Mouse (Mus musculus) C2C12 (cell line): Measurements from ENCODE around the gene Actrt2.

Source experiments
- CEBPB ChIP-seq: IDR thresholded peaks from one replicate; pipeline ENCODE4 v1.6.1; 2011; ENCODE audit warnings: low read depth, mild to moderate bottlenecking, control low read depth, moderate library complexity
- CTCF ChIP-seq: IDR thresholded peaks from one replicate; pipeline ENCODE4 v1.5.1; 2011; ENCODE audit not compliant: control insufficient read depth, insufficient read depth, insufficient read length
- FOSL1 ChIP-seq: IDR thresholded peaks from one replicate; pipeline ENCODE4 v1.8.0; 2011; ENCODE audit warnings: mild to moderate bottlenecking, low read length; ENCODE audit not compliant: poor library complexity, insufficient read depth, severe bottlenecking
- MAX ChIP-seq: IDR thresholded peaks from one replicate; pipeline ENCODE4 v1.6.1; 2011; ENCODE audit warnings: mild to moderate bottlenecking, control low read depth
- MYOD1 ChIP-seq: IDR thresholded peaks from one replicate; pipeline ENCODE4 v1.6.1; 2011; ENCODE audit warnings: low read depth; ENCODE audit not compliant: control insufficient read depth, insufficient read length
- MYOG ChIP-seq: IDR thresholded peaks from one replicate; pipeline ENCODE4 v1.6.1; 2011; ENCODE audit not compliant: control insufficient read depth, insufficient read length; ENCODE audit errors: extremely low read depth
- USF1 ChIP-seq: IDR thresholded peaks from one replicate; pipeline ENCODE4 v1.6.1; 2011; ENCODE audit warnings: low read depth, mild to moderate bottlenecking, control low read depth, moderate library complexity

DNA sequence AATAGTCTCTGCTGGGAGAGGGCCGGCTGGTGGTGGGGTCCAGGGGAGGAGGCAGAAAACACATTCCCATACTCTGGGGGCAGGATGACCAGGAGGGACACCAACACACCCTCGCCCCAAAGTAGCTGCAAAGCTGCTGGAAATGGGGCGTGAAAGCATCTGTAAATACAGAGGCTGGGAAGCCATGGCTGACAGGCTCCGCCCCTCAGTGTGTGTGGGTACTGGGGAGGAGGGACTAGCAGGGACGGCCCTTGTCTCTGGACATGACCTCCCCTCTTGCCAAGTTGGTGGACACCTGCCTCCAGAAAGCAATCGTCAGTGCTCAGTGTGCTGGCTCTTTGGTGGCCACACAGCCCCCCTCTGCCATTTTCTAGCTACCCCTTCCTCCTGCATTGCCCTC is 34.5 kb upstream of the Actrt2 start:
- TF ChIP-seq CTCF = no peak
- no peak for TF ChIP-seq MYOD1
- TF ChIP-seq USF1 = no peak
- no peak for TF ChIP-seq MAX
- TF ChIP-seq FOSL1 = no peak
- TF ChIP-seq CEBPB = no peak
- no peak for TF ChIP-seq MYOG
